Mouse (Mus musculus) spleen, adult 18-20 months (tissue): Measurements from ENCODE around the gene Pax7.

Experiments
- DNase-seq, 2 experiments: peaks; one replicate each; pipeline ENCODE4 v3.0.0; 2022; ENCODE audit warnings: mixed read lengths in 2 of 2

Gene Pax7

DNA sequence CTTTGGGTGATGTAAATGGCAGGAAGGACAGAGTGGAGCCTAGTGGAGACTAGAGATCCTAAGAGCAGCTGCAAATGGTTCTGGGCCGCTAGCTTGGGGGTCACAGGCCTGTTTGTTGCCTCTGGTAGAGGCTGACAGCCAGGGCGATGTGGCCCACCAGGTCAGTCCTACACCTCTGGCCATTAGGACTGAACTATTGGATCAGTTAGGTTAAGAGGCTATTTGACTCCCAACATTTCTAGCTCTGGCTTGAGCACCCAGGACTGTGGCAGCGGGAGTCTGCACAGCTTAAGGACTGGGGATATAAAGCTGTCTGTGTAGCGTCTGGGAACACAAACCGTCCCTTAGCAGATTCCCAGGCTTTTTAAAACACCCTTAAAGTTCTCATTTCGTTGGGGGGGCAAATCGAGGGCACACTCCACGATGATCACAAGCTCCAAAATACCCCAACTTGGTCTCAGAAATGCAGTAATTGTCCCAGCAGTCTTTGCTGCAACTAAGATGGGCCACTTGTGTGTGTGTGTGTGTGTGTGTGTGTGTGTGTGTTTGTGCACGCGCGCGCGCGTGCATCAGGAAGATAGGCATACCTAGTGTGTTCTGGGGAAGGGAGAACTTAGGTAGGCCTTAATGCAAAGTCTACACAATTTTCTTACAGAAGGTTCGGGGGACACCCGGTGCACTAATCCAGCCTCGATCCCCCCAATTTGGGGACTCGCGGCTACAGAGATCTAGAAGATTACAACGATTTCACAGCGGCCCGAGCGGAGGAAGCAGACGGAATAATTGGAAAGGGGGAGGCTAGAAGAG, 2.5 kb downstream of the Pax7 start:
- DNase-seq, result no peak

DNA sequence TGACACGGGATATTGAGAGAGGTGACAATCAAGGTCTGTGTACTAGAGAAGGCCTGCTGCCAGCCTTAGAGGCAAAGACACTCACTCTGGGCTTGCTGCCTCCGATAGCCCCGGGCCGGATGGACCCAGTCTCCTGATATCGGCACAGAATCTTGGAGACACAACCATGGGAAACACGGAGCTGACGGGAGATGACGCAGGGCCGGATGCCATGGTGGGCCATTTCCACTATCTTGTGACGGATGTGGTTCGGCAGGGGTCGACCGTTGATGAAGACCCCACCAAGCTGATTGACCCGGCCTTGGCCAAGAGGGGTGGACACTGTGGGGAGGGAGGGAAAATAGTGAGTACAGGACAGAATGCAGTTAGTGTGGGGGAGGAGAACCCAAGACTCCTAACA, 3.3 kb downstream of the Pax7 start:
- no peak for DNase-seq

DNA sequence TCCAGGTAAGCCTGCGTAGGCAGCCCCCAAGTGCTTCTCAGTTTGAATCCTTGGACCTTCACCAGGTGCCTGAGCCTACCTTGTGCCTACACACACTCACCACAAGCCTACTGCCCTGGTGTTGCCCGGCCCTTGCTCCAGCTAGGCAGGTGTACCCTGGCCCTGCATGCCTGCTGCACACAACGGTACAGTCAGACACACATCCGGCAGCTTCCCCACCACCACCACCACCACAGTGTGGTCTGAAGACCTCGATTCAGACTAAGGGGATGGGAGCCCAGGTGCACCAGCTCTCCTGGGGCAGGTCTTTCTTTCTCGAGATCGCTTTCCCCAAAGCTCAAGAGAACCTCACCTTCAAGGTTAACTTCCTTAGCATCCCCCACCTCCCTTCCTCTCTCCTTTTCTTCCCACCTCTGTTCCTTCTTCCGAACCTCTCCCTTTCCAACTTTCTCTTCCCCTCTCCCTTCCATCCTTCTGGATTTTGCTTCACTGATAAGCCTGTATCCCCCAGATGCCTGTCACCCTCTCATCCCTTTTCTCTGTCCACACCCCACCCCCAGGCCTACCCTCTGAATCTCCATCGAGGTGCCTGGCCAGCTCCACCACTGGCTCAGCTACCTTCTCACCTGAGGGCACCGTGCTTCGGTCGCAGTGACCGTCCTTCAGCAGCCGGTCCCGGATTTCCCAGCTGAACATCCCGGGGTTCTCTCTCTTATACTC, 4.3 kb downstream of the Pax7 start:
- DNase-seq, result no peak

DNA sequence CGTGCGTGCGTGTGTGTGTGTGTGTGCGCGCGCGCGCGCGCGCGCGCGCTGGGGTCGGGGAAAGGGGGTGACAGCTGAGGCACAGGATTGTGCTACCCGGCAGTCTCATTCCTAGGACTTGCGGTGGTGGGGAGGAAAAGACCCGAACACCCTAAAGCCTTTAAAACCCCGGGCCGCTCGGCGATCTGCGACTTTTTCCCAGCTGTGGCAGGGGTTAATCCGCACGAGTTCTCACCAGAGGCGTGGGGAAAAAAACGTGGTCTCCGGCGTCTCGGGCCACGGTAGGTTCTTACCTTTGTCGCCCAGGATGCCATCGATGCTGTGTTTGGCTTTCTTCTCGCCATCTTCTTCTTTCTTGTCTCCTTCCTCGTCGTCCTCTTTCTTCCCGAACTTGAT, 5.0 kb downstream of the Pax7 start:
- no peak for DNase-seq

DNA sequence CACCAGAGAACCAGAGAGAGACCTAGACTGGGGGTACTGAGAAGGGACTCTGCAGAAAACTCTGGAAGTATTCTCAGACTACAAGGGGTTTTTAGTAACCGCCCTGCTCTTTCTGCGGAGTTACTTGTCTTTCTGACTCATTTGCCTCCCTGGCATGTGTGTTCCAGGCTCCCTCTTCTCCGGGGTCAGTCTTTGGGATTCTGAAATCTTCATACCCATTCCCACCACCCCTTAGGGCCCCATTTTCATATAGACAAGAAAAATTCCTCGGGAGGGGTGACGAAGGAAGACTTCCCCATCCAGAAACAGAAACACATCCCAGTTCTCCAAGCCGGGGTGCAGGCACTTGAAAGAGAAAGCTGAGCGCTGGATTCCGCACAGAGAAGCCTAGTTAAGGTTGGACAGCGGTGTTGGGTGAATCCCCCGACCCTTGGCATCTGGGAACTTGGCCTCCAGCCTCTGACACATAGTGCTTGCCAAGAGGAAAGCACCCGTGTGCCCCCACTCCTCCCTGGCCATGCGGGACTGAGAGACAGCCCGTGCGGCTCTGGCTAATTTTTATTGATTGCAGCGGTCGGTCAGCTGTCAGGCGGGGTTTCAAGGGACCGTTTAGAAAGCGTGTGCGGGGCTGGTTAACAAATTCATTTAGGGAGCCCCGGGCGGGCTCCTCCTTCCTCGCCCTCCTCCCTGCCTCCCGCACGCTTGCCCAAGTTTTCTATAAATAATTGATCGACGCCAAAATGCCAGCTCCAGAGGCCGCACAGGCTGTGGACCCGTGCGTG, 5.6 kb downstream of the Pax7 start:
- no peak for DNase-seq

DNA sequence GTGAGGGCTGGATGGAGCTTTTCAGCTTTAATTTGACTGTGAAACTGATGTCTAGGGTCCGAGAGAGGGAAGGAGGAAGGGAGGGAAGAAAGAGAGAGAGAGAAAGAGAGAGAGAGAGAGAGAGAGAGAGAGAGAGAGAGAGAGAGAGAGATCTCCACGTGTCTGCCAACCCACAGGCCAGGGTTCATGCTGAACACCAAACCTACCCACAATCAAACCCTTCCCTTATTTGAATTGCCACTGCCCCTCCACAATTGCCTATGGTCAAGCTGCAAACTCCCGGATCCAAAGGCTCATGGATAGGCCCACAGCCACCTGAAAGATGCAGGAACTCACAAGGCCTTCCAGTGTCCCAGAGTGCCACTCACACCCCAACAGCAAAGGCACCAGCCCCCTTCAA, 7.1 kb downstream of the Pax7 start:
- DNase-seq, result no peak

DNA sequence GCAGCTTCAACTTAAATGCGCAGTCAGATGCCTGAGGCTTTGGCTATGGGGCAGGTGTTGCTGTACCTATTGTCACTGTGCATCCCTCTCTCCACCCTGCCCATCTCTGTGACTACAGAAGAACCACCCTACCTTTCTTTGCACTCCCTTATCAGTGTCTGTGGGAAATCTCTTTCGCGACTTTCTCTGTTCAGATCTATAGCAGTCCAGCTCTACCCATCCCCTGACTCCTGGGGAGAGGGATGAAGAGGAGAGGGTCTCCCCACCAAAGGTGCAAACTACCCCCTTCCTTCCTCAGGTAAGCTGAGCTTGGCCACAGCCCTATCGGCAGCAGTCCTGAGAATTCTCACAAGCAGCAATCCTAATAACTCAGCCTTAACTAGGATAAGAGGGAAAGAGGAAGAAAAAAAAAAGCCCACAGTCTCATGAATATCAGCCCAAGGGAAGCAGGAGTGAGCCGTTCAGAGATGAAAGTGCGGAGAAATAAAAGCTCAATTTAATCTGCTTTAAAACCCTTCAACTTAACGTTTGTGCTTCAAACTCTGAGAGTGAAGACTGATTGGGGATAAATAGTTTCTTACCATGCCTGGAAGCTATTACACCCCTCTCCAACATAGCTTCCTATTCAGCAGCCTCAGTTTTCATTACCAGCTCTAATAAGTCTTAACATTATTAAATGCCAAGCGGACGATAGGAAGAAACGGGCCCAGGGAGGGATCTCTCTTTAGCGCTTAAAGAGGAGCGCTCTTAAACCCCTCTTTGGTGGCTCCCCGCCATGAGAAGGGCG, 7.8 kb downstream of the Pax7 start:
- no peak for DNase-seq

DNA sequence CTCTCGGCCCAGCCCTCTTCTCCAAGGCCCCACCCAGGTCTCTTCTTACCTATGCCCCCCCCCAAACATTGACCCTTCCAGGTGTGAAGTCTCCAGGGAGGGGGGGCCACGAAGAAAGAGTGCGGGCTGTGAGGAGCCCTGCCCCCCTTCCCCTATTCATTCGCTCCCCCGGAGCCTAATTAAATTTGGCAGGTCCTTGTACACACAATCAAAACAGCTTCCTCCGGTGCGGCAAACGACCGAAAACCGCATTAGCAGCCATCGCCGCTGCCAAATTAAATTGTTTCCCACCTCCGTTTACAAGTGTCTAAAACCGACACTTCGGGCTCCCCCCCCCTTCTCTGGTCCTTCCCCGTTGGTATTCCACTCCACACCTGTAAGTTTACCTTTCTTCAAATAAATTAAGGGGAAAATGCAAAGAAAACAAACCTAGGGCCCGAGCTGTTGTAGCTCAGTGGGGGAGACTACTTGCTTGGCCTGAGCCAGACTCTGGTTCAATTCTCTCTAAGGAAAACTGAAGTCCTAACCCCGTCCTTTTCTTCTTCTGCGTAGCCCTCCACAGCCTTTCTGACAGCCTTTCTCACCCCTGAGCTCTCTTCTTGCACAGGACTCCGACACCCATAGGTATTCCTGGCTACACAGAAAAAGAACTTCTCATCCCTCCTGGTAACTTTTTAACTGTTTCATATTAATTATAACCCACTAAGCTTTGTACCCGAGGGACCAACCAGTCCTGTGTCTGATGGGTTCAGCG, 8.6 kb downstream of the Pax7 start:
- DNase-seq, result no peak

DNA sequence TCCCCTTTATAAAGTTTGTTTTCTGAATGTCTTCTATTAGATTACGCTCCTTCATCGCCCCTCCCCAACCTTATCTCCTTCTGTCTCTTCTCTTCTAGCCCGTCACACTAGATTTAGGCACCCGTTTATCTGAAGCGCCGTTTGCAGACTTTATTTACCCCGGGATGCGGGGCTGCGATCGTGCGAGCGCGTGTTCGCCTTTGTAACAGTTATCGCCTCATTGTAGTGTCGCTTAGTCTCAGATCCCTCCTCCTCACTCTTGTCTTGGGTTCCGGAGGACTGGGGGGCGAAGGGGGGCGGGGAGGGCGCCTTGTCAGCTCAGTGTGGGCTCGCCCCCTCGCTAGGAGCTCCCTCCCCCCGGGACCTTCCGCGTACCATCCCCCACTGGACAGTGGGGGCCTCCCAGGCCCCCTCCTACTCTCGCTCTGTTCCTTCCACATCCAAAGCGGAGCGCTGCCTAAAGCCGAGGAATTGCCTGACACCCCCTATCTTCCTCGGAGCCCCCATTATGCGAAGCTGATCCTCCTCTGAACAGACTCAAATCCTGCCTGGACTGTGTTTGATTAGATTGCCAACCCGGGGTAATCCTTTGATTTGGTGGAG, 9.4 kb downstream of the Pax7 start:
- DNase-seq, result no peak

DNA sequence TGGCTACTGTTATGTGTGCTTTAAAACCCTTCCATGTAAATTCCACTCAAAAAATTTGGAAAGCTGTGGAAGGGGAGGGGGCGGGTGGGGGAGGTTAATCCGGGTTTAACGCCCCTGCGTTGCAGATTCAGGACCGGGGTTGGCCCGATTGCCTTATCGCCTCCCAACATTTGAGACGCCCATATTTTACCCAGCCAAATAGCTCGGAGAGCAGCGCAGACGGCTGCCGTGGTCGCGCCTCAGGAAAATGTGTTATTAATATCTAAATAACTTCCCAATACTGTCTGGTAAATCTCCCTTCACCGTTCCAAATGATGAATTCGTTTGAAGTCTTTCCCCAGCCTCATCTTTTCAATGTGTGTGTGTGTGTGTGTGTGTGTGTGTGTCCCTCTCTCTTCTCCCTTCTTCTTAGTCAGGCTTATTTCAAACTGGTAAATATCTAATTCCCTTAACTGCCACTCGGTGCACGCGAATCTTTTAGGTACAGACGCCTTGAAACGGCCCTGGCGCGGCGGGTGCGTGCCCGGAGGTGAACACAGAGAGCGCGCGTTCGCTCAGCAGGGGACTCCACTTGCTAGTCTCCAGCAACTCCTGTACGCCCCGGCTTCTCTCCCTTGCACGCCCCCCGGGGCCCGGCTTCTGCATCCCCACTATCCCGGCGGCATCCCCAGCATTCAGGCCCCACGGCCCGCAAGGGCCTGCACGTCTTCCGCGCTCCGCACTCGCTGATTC, 10.0 kb downstream of the Pax7 start:
- no peak for DNase-seq

DNA sequence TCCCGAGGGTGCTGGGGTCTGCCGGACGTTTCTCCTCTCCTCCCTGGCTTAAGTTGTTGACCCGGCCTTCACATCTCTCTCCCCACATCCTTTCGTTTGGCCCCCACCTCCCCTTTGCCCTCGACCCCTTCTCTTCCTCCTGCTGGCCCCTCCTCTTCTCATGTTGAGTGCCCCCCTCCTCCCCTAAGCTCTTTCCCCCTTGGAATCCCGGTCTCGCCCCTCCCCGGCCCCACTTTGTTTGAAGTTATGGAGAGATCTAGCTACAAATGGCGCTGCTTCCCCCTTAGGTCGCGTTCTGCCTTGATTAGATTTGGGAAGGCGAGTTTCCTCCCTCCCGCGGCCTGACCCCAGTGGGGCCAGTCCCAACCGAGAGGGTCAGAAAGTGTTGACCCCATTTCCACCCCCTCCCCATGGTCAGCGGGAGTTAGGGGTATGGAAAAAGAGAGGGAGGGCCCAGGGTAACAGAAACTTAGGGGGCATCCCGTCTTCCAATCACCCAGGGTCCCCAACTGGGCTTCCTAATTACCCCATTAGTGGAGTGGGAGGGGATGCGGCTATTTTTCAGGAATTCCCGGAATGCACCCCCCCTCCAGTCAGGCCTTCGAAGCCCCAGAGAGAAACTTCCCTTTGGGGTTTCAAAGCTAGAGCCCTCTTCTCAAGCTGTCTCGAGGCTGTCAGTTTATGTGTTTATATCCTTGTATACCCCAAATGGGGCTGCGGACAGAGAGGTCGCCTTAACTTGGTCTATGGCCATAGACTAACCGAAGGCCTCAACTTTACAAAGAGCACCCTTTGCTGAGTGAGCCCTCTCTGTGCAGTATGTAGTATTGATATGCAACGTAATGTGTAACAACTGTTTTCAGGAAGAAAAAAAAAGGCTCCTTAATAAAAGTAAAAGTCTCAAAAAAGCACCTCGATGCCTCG, 10.9 kb downstream of the Pax7 start:
- no peak for DNase-seq

DNA sequence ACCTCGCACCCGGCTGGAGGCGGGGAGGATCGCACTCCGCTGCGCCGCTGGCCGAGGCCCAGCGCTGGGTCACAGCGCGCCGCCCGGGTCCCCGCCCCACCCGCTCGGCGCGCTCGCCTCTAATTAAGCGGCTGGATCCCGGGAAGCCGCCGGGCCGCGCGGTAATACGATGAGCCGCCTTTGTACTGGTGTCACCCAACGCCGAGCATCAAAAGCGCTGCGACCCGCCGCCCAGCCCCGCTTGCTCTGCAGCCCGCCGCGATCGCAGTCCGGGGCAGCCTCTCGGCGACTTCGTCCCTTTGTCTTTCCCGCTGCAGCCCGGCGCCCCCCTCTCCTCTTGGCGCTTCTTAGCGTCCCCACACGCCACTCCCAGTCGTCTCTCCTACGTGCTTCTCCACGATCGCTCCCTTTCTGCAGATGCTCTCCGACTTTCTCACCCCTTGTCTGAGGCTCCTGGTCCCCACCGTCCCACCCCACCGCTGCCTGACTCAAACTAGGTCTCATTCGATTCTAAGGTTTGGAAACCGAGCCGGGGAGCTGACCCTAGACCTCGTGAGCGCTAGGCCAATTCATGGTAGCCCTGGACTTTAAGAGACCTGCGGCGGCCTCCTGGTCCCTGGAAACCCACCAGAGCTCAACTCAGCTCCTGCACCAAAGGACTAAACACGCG, 11.7 kb downstream of the Pax7 start:
- DNase-seq, result no peak

DNA sequence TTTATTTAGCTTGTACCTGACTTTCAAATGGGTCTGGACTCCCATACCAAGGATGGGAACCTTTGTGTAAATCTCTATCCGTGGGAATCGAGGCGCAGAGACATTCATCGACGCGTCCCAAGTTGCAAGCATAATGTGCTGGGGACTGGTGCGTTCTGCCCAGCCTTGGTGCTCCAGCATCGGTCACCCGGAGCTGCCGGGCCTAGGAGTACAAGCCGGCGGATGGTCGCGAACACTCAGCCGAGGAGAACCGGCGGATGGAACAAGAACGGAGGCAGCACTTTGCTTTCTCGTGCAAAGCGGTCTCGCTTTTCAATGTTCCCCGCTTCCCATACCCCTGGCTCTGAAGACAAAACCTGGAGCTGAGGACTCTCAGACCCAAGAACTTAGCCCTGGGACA, 12.3 kb downstream of the Pax7 start:
- DNase-seq, result no peak

DNA sequence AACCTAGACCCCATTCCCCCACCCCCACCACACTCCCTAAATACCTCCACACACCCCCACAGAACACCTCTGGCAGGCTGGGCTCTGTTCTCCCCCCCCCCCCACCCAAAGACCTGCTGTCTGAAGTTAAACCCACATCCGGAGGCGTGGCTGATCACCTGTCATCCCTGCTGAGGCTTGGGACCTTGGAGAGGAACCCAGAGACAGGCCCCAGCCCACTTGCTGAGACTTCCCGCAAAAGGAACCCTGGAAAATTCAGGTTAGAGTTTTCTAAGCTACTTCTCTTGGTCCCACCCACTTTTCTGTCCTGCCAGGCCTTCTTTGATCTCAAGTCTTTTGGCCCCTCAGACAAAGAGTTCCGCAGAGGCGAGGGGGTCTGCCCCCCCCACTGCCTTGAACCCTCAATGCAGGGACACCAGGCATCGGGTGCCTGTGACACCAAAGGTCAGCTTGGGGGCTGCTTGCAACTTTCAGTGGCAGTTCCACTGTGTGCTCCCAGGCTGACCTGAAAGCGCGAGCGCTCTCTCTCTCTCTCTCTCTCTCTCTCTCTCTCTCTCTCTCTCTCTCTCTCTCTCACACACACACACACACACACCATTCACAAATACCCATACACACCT, 13.8 kb downstream of the Pax7 start:
- DNase-seq, result no peak

DNA sequence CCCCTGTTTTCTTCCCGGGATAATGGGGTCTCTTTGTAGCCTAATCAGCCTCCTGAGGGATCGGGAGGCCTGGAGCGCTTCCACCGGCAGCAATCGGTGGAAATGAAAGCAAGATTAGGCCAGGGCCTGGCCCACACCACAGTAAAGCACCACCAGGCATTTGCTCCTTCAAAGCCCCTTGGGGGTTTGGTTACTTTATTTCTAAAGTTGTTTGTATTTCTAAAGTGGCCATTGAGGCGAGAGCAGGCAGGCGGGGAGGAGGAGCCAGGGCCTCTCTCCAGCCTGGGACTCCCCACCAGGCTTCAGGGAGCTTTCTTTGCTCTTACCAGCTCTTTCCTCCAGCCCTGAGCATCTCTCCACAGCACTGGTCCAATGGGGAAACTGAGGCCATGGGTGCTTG, 15.2 kb downstream of the Pax7 start:
- no peak for DNase-seq

DNA sequence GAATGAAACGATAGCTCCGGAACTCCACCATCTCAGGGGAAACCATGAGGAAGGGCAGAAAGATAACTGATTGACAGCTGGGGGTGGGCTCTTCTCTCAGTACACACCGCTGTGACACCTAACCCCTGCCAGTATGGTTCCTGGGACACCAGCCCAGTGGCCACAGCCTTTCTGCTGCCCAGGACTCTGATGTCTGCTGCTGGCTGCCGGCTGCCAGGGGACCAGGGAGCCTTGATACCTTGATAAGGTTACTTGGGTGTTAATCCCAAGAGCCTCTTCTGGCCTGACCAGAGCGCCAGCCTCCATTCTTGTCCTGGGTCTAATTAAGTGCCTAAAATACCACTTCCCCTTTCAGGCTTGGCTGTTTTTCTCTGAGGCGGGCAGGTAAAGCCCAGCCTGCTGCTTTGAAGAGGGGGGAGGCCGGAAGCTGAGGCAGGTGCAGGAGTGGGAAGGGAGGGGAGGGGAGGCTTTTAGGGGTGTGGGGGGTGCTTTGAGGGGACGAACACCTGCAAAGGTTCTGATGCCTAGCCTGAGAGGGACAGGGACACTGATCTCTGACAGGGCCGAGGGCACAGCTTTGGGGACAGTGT, 19.9 kb downstream of the Pax7 start:
- DNase-seq, result peak; percentile 39 to 43

DNA sequence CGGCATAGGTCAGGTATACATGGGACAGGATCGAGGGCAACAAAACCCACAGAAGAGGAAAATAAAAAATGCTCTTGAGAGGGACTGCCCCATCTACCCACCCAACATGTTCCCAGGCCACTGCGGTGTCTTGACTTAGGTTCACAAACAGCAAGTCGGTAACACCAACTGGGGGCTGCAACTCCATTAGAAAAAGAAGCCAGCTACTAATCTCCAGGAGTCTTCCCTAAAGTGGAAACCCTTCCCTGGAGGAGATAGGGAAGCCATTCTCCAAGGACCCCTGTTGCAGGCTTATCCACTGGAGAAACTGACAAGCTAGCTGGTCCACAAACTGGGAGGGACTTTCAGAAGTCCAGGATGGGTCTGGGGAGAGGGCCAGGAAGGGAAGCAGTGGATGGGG, 21.4 kb downstream of the Pax7 start:
- DNase-seq, result no peak

DNA sequence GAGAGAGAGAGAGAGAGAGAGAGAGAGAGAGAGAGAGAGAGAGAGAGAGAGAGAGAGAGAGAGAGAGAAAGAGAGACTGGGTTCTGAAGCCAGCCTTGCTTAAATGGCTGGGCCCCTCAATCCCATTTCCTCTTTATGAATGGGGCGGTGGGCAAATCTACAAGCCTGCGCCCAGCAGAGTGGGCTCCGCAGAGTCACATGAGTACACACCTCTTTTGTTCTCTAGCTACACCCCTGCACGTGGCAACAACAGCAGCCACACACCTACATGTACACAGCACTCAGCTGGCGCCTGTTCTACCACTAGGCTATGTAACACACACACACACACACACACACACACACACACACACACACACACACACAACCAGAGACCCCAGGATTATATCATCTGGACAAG, 21.9 kb downstream of the Pax7 start:
- DNase-seq, result no peak
